Mouse (Mus musculus) megakaryocyte, embryonic 14.5 days (primary cell): ENCODE data around the gene Rad54l. TPM values are rescaled to one million over a fixed set of nuclear protein-coding genes. Genes with fewer than 3 reads are reported as not detected.
A peak's percentile ranks its signal among the peaks of the same experiment; 100 is the strongest.

Experiments used
- H3K27me3 ChIP-seq: replicated peaks from 2 replicates; pipeline ENCODE3; 2012; ENCODE audit warnings: inconsistent platforms
- H3K36me3 ChIP-seq: replicated peaks from 2 replicates; pipeline ENCODE3; 2012; ENCODE audit warnings: low read length, inconsistent platforms, mixed read lengths
- H3K4me1 ChIP-seq: 2 replicates; pipeline ENCODE4 v1.6.1; 2012; ENCODE audit warnings: inconsistent platforms
- H3K4me3 ChIP-seq: replicated peaks from 2 replicates; pipeline ENCODE3; 2012; ENCODE audit warnings: moderate library complexity, mild to moderate bottlenecking, inconsistent platforms
- H3K9me3 ChIP-seq: 2 replicates; pipeline ENCODE4 v1.6.1; 2012; ENCODE audit warnings: inconsistent platforms
- FLI1 ChIP-seq: IDR thresholded peaks from 2 replicates; pipeline ENCODE4 v1.6.1; 2012; ENCODE audit warnings: low read length, inconsistent platforms, mixed read lengths
- GATA1 ChIP-seq: IDR thresholded peaks from 3 replicates; pipeline ENCODE4 v1.6.1; 2012; ENCODE audit warnings: mixed read lengths, low read length, inconsistent platforms, borderline replicate concordance
- polyA plus RNA-seq: library from polyadenylated mRNA; stranded (reverse); fragments of >175 nt; gene quantifications from 2 replicates; pipeline ENCODE4 v1.2.3, GENCODE M21; 2012; ENCODE audit warnings: low replicate concordance; ENCODE audit not compliant: insufficient read depth

Gene Rad54l
- polyA plus RNA-seq, 1 experiment = 0.75 TPM

DNA sequence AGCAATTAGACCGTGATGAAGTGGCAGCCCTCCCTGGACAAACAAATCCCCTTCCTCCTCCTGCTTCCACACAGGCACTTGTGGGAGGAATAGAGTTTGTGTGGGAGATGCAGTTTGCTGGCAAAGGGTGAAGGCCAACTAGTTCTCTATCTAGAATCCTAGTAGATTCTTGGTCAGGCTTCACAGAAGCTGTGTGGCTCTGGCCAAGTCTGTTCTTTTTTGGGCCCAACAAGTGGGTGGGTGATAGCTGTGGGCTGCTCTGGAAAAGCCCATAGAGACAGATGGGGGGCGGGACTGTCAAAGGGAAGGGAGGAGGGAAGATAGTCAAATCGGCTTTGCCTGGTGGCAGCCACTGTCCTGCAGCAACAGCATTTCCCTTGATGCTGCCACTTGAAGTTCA lies 37.3 kb upstream of the Rad54l start:
- Histone ChIP-seq H3K4me1 (peaks cover 62% of the 10 kb centered on the region), H3K36me3 (peaks cover 44% of the 10 kb centered on the region), H3K4me3 (peak overlapping the region; percentile 44)

DNA sequence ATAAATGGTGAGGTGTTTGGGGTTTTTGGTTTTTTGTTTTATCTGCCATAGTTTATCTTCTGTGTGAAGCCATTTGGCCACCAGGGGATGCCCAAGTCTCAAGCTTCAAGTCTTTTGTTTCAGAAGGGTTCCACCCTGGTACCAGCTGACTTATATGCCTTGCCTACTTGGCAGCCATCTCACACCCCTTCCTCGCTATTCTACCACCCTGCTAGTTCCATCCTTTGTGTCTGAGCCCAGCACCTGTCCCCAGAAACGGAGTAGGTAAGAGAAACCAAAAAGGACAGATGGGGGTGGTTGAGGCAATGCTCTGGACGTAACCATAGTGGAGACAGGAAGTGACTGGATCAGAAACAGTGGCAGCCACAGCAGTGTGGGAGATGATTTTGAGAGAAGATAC lies 36.4 kb upstream of the Rad54l start:
- Histone ChIP-seq H3K4me1 (peaks cover 60% of the 10 kb centered on the region), H3K9me3 (no peaks in the 10 kb centered on the region), H3K4me3 (peak overlapping the region; percentile 51), H3K27me3 (peaks cover 10% of the 10 kb centered on the region), H3K36me3 (peaks cover 52% of the 10 kb centered on the region)
- TF ChIP-seq GATA1 (no peak), FLI1 (no peak)

More for the DNA sequence above, 37.3 kb upstream of the Rad54l start:
- TF ChIP-seq FLI1 = no peak
- no peak for TF ChIP-seq GATA1
- H3K27me3 ChIP-seq = peaks cover 10% of the 10 kb centered on the region
- H3K9me3 ChIP-seq = no peaks in the 10 kb centered on the region

DNA sequence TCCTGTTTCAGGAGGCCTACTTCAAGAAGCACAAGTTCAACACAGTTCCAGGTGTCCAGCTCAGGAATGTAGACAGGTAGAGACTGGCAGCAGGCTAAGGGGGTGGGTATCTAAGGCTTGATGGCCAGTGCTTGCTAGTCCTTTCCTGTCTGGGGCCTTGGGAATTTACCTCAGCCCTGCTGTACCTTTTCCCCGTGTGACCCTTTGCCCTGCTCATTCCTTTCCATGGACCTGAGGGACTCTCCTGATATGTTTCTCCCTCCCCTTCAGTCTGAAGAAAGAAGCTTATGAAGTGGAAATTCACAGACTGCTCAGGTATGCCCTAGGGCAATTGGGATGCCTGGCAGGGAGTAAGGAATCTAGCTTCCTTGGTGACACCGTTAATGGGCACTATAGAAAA lies 34.4 kb upstream of the Rad54l start:
- TF ChIP-seq FLI1 (no peak), GATA1 (no peak)
- H3K36me3 ChIP-seq = peaks cover 72% of the 10 kb centered on the region
- peaks cover 55% of the 10 kb centered on the region for H3K4me1 ChIP-seq
- no peak overlapping the region for H3K4me3 ChIP-seq
- no peaks in the 10 kb centered on the region for H3K9me3 ChIP-seq
- H3K27me3 ChIP-seq = no peaks in the 10 kb centered on the region

DNA sequence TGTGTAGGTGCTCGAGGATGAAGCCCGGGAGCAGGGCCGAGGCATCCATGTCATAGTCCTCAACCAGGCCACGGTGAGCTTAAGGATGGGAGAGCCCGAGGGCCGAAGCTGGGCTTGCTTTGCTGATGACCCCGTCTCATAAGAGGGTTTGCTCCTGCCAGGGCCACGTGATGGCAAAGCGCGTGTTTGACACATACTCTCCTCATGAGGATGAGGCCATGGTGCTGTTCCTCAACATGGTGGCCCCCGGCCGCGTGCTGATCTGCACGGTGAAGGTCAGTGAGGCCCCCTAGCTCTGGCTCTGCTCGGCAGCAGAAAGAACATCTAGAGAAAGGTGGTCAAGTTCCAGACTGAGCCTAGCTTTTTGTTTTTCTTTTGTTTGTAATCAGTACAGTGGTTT lies 29.2 kb upstream of the Rad54l start:
- no peak overlapping the region for H3K4me3 ChIP-seq
- H3K9me3 ChIP-seq = no peaks in the 10 kb centered on the region
- H3K27me3 ChIP-seq = no peaks in the 10 kb centered on the region
- H3K36me3 ChIP-seq = peaks cover 62% of the 10 kb centered on the region
- peaks cover 48% of the 10 kb centered on the region for H3K4me1 ChIP-seq
- no peak for TF ChIP-seq FLI1
- TF ChIP-seq GATA1 = no peak

DNA sequence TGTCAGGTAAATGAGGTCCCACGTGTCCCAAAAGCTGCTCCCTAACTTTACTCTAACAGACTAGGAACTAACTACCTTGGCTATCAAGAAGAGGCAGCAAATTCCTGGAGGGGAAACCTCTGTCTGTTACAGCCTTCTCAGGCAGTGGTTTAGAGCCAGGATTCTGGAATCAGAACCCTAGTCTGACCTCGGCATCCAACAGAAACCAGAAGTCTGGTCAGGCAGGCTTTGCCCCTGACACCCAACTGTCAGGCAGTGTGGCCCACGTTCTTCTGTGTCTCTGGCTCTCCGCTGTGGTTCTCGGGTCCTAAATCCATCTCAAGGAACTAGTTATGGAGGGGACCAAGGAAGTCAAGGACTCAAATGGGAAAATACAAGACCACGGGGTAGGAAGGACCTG lies 27.7 kb upstream of the Rad54l start, which contains the start of gene Lurap1:
Gene Lurap1, minus strand, starts transcription at position 101 of the 400 bp plus-strand sequence.
- Histone ChIP-seq H3K9me3 (peaks cover 6% of the 10 kb centered on the region), H3K36me3 (peaks cover 53% of the 10 kb centered on the region), H3K4me1 (peaks cover 33% of the 10 kb centered on the region), H3K4me3 (peak within 1 kb of the TSS; percentile 91), H3K27me3 (no peaks in the 10 kb centered on the region)
- TF ChIP-seq FLI1 (no peak), GATA1 (no peak)

DNA sequence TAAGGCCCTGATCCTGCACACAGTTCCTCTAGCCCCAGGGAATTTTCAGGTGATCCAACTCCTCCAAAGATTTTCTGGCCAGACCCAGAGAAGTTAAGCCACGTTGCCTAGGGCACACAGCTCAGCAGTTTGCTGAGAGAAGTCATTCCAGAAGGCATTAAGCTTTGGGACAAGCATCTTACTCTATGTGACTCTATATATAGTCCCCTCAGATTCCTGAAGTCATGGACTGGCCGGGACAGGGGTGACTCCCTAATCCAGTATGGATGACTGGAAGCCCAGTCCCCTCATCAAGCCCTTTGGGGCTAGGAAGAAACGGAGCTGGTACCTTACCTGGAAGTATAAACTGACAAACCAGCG lies 27.4 kb upstream of the Rad54l start:
- TF ChIP-seq GATA1 (no peak), FLI1 (no peak)
- Histone ChIP-seq H3K9me3 (peaks cover 6% of the 10 kb centered on the region), H3K4me3 (peak overlapping the region; percentile 91), H3K27me3 (no peaks in the 10 kb centered on the region), H3K4me1 (peaks cover 29% of the 10 kb centered on the region), H3K36me3 (peaks cover 49% of the 10 kb centered on the region)

DNA sequence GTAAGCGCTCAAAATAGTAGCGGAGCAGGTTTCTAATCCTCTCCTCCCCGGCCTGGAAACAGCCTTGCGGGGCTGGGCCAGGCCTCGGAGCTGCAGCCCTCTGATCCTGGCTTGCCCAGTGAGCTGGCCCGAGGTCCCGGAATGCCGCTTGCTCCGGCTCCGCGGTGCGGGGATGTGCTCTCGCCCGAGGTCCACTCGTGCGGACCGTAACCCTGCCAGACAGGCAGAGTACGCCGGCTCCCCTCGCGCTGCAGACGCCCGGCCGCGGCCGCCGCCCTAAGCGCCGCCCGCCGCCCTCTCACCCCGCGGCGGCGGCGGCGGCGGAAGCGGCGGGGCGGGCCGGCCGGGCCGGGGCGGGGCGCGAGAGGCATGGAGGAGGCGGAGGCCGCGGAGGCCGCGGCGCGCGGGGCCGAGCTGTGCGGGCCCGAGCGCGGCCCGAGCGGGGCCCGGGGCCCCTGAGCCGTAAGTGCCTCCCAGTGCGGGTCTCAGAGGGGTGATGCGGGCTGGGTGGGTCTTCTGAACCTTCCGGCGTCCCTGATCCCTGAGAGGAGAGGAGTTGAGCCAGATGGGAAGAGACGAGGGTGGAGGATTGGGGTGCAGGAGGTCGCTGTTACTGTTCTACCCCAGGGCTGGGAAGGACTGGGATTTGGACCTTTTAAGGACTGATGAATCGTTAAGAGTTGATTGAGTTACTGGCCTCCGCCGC lies 26.8 kb upstream of the Rad54l start:
- Histone ChIP-seq H3K36me3 (peaks cover 43% of the 10 kb centered on the region), H3K27me3 (no peaks in the 10 kb centered on the region), H3K9me3 (peaks cover 6% of the 10 kb centered on the region), H3K4me1 (peaks cover 28% of the 10 kb centered on the region), H3K4me3 (peak overlapping the region; percentile 91)
- TF ChIP-seq GATA1 (no peak), FLI1 (no peak)

DNA sequence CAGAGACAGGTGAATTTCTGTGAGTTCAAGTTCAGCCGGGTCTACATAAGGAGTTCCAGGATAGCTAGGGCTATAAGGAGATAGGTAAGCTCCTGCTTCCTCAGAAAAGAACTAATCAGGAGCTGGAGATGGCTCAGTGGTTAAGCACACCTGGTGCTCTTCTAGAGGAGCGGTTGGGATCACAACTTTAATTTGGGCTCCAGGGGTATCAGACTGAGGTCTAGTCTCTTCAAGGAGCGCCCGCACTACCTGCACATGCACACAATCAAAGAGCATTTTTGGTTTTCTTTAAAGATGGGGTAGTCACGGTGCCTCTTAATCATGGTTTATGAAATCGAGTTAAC lies 26.3 kb upstream of the Rad54l start:
- Histone ChIP-seq H3K4me3 (peak overlapping the region; percentile 91), H3K36me3 (peaks cover 38% of the 10 kb centered on the region)
- TF ChIP-seq FLI1 (no peak), GATA1 (no peak)

DNA sequence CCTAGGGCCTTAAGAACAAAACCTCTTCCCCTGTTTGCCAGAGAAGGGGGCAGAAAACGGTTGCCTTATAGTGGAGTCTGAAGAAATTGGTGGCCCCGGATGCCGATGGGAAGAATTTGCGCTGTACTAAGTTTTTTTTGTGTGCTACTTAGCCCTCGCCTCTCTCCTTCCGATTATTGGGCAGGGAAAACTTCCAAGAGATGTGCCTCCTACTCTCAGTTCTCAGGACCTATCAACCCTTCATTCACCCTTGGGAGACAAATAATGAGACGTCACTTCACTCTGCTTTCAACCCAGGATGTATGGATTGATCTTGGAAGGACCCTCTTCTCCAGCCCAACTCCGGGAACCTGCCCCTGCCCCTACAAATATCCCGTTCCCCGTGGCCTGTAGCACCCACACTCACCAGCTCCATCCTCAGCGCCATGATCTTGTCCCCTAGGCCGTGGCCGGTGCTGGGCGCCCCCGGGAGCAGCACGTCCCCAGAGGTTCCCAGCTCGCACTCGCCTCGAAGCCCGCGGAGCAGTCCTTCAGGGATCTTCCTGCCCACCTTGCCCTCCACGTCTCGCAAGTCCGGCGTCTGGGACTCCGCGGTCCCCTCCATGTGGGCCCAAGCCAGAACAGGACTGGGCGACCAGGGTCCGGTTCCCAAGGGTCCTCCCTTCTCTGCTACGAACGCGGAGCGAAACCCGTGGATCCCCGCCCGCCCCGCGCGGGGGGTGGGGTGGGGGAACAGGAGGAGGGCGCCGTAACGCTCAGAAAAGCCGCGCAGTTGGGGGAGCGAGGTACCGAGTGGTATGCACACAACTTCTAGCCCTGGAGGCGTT lies 20.6 kb upstream of the Rad54l start:
- Histone ChIP-seq H3K4me1 (peaks cover 20% of the 10 kb centered on the region), H3K9me3 (peaks cover 6% of the 10 kb centered on the region), H3K36me3 (peaks cover 4% of the 10 kb centered on the region), H3K27me3 (peaks cover 40% of the 10 kb centered on the region), H3K4me3 (peak overlapping the region; percentile 91)
- TF ChIP-seq FLI1 = no peak
- TF ChIP-seq GATA1 = no peak

More for the DNA sequence above, 26.3 kb upstream of the Rad54l start:
- Histone ChIP-seq H3K27me3 (no peaks in the 10 kb centered on the region), H3K4me1 (peaks cover 29% of the 10 kb centered on the region), H3K9me3 (peaks cover 6% of the 10 kb centered on the region)

DNA sequence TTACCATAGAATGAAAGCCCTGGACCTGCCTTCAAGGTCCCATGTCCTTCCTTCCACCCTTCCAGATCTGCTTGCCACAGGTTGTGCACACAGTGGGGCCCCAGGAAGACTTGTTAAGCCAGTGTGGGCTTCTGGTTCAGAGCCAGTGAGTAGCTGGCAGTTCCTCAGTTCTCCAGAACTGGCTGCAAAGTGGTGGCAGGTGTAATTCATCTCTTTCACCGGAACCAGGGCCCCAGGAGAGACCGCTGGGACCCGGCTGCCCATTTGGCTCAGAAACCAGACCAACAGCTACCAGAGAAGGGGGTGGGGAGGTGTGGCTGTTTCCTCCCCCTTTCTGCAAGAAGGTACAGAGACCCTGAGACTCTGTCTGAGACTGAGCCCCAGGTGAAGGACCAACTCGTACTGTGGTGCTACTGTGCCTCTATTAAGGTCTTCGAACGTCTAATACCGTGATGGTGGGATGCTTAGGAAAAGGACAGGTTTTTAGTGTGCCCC lies 19.9 kb upstream of the Rad54l start:
- H3K4me1 ChIP-seq = peaks cover 20% of the 10 kb centered on the region
- peaks cover 6% of the 10 kb centered on the region for H3K9me3 ChIP-seq
- H3K27me3 ChIP-seq = peaks cover 40% of the 10 kb centered on the region
- H3K36me3 ChIP-seq = peaks cover 4% of the 10 kb centered on the region
- H3K4me3 ChIP-seq = peak overlapping the region; percentile 62
- TF ChIP-seq FLI1 (no peak), GATA1 (no peak)
